Mouse (Mus musculus): ENCODE measurements around the gene Ikzf4.
A peak's percentile ranks its signal among the peaks of the same experiment; 100 is the strongest.

- no peak for TF ChIP-seq CTCF (IDR thresholded peaks at IDR 0.05; ENCODE audit: low read depth)
- peak; percentile 85 for TF ChIP-seq EP300 (IDR thresholded peaks at IDR 0.05; ENCODE audit: low read depth)
Observed at GRCm38 (mm10) chr10:128629746-128630145, 16.0 kb downstream of the Ikzf4 start.
